8 mouse cellular contexts compared by ENCODE assay signal in genomic region chr2:163481539-163482029, GRCm38 (mm10). TPM values are rescaled to one million over a fixed set of nuclear protein-coding genes. Genes with fewer than 3 reads are reported as not detected.
A peak's percentile ranks its signal among the peaks of the same experiment; 100 is the strongest.
DNase-seq lines count a peak whose midpoint lies in the region; ATAC-seq and TF ChIP-seq lines count a peak whose summit lies in the region.

No protein-coding gene starts in this region.

- no peaks in the 10 kb centered on the region for H3K36me3 ChIP-seq in ES-Bruce4 (ENCODE audit: control insufficient read depth, insufficient read depth, low read length, poor library complexity, severe bottlenecking)
- H3K36me3 ChIP-seq in hindbrain, embryonic 16.5 days (ENCODE audit: control insufficient read depth, insufficient read depth, low read length) = no peaks in the 10 kb centered on the region
- H3K36me3 ChIP-seq in liver, embryonic 12.5 days = no peaks in the 10 kb centered on the region
- no peaks in the 10 kb centered on the region for H3K36me3 ChIP-seq in neural tube, embryonic 14.5 days (ENCODE audit: control insufficient read depth, insufficient read depth, low read length)

- no peaks in the 10 kb centered on the region for H3K9me3 ChIP-seq in ES-Bruce4 (replicated peaks; ENCODE audit: control insufficient read depth, insufficient read depth, low read length, poor library complexity, severe bottlenecking)
- no peaks in the 10 kb centered on the region for H3K9me3 ChIP-seq in hindbrain, embryonic 16.5 days (ENCODE audit: control insufficient read depth, low read length)
- H3K9me3 ChIP-seq in liver, embryonic 12.5 days (replicated peaks) = no peaks in the 10 kb centered on the region
- H3K9me3 ChIP-seq in neural tube, embryonic 14.5 days (ENCODE audit: control insufficient read depth, low read length) = no peaks in the 10 kb centered on the region

- no peaks in the 10 kb centered on the region for H3K4me1 ChIP-seq in ES-Bruce4 (ENCODE audit: control insufficient read depth, insufficient read depth, low read length)
- peaks cover 8% of the 10 kb centered on the region for H3K4me1 ChIP-seq in hindbrain, embryonic 16.5 days (ENCODE audit: control insufficient read depth, insufficient read depth, low read depth, low read length)
- H3K4me1 ChIP-seq in liver, embryonic 12.5 days = peaks cover 6% of the 10 kb centered on the region; the same call in 1 of the 2 replicates
- H3K4me1 ChIP-seq in neural tube, embryonic 14.5 days (ENCODE audit: control insufficient read depth, insufficient read depth, low read length) = peaks cover 4% of the 10 kb centered on the region; the same call in 1 of the 2 replicates

- peak overlapping the region; percentile 58 for H3K4me3 ChIP-seq in ES-Bruce4 (ENCODE audit: low read depth, low read length)
- H3K4me3 ChIP-seq in hindbrain, embryonic 16.5 days (ENCODE audit: low read length) = peak overlapping the region; percentile 32
- H3K4me3 ChIP-seq in liver, embryonic 12.5 days = peak overlapping the region; percentile 25
- H3K4me3 ChIP-seq in neural tube, embryonic 14.5 days (ENCODE audit: low read depth, low read length) = peak overlapping the region; percentile 16; the same call in 1 of the 2 replicates

- no peaks in the 10 kb centered on the region for H3K27me3 ChIP-seq in ES-Bruce4 (ENCODE audit: control insufficient read depth, insufficient read depth, low read length, poor library complexity, severe bottlenecking)
- H3K27me3 ChIP-seq in hindbrain, embryonic 16.5 days (replicated peaks; ENCODE audit: control insufficient read depth, insufficient read depth, low read length) = no peaks in the 10 kb centered on the region; the same call in 1 of the 2 replicates
- H3K27me3 ChIP-seq in liver, embryonic 12.5 days (replicated peaks) = peaks cover 58% of the 10 kb centered on the region
- H3K27me3 ChIP-seq in neural tube, embryonic 14.5 days (ENCODE audit: control insufficient read depth, insufficient read depth, low read length) = 0 out of 2 replicates have a peak, but pooled peaks cover 3% of the 10 kb centered on the region

- ATAC-seq in hindbrain, embryonic 16.5 days = peak; percentile 69
- peak; percentile 57; the same call in 1 of the 2 replicates for ATAC-seq in liver, embryonic 12.5 days
- peak; percentile 34; the same call in 1 of the 2 replicates for ATAC-seq in neural tube, embryonic 14.5 days (ENCODE audit: low read depth)

- 3% methylated on average over 21 of the region's 21 CpGs for WGBS in hindbrain, embryonic 16.5 days
- 6% methylated on average over 20 of the region's 21 CpGs for WGBS in liver, embryonic 12.5 days (ENCODE audit: insufficient replicate concordance)
- under 1% methylated on average over 21 of the region's 21 CpGs for WGBS in neural tube, embryonic 14.5 days

- TF ChIP-seq EP300 in ES-Bruce4 (IDR thresholded peaks at IDR 0.05; ENCODE audit: insufficient read depth, low read depth, low read length) = peak; percentile 68; the same call in 1 of the 2 replicates

- H3K9ac ChIP-seq in ES-Bruce4 (ENCODE audit: low read depth, poor library complexity, severe bottlenecking) = peak overlapping the region; percentile 35
- H3K9ac ChIP-seq in hindbrain, embryonic 16.5 days (ENCODE audit: low read depth, low read length) = peak overlapping the region; percentile 60
- 0 out of 2 replicates have a peak overlapping the region, but pooled peaks have one; percentile 17 for H3K9ac ChIP-seq in liver, embryonic 12.5 days
- peak overlapping the region; percentile 37; the same call in 1 of the 2 replicates for H3K9ac ChIP-seq in neural tube, embryonic 14.5 days (replicated peaks; ENCODE audit: low read depth, low read length)

- H3K27ac ChIP-seq in ES-Bruce4 (ENCODE audit: insufficient read depth, low read length) = no peak overlapping the region
- H3K27ac ChIP-seq in hindbrain, embryonic 16.5 days (ENCODE audit: low read depth, low read length) = peak overlapping the region; percentile 0; the same call in 1 of the 2 replicates
- H3K27ac ChIP-seq in liver, embryonic 12.5 days = no peak overlapping the region
- no peak overlapping the region for H3K27ac ChIP-seq in neural tube, embryonic 14.5 days (ENCODE audit: low read depth, low read length)

- peak; percentile 45 for TF ChIP-seq CTCF in ES-Bruce4 (IDR thresholded peaks at IDR 0.05; ENCODE audit: low read depth, low read length)

- no peak for TF ChIP-seq POLR2A in ES-Bruce4 (IDR thresholded peaks at IDR 0.05; ENCODE audit: insufficient read depth, low read length)

- H3K4me2 ChIP-seq in hindbrain, embryonic 16.5 days (ENCODE audit: low read length) = peak overlapping the region; percentile 58
- H3K4me2 ChIP-seq in liver, embryonic 12.5 days = peak overlapping the region; percentile 54
- peak overlapping the region; percentile 47 for H3K4me2 ChIP-seq in neural tube, embryonic 14.5 days (ENCODE audit: low read depth, low read length)

- peak; percentile 68 for DNase-seq in embryo, embryonic 11 days
- DNase-seq in cerebellum, adult 8-10 months = no peak
- no peak for DNase-seq in urinary bladder, adult 18-20 months (ENCODE audit: low spot score in 2 of 2)
- DNase-seq in thymus, postnatal 4 days = no peak

RNA-seq across cellular contexts. Expression of gene Fitm2, which starts 9.2 kb away (rescaled TPM):
- polyA plus RNA-seq in ES-Bruce4 (2011; ENCODE audit: insufficient read depth, insufficient read length, low read depth, missing spikeins) = 4.4 and 4.9 TPM in 2 replicates
- 18.0 and 18.2 TPM in 2 replicates for polyA plus RNA-seq in hindbrain, embryonic 16.5 days (2015; fragmentation: Nextera tagmentation; extraction: Ambion mirVana)
- polyA plus RNA-seq in liver, embryonic 12.5 days (2016; fragmentation: Nextera tagmentation; extraction: Ambion mirVana) = 6.7 and 7.0 TPM in 2 replicates
- 16.2 and 18.8 TPM in 2 replicates for polyA plus RNA-seq in neural tube, embryonic 14.5 days (2014; fragmentation: Nextera tagmentation; extraction: Ambion mirVana)

RNA-seq across cellular contexts. Expression of gene R3hdml, which starts 10.5 kb away (rescaled TPM):
- polyA plus RNA-seq in ES-Bruce4 (2011; ENCODE audit: insufficient read depth, insufficient read length, low read depth, missing spikeins) = not detected in 2 replicates
- polyA plus RNA-seq in hindbrain, embryonic 16.5 days (2015; fragmentation: Nextera tagmentation; extraction: Ambion mirVana) = 0.34 and 1.0 TPM in 2 replicates
- not detected in 2 replicates for polyA plus RNA-seq in liver, embryonic 12.5 days (2016; fragmentation: Nextera tagmentation; extraction: Ambion mirVana)
- 0.19 TPM in 1 of 2 replicates, not detected in the other for polyA plus RNA-seq in neural tube, embryonic 14.5 days (2014; fragmentation: Nextera tagmentation; extraction: Ambion mirVana)

RNA-seq across cellular contexts. Expression of gene Hnf4a, which starts 25.0 kb away (rescaled TPM):
- polyA plus RNA-seq in ES-Bruce4 (2011; ENCODE audit: insufficient read depth, insufficient read length, low read depth, missing spikeins) = not detected in 2 replicates
- polyA plus RNA-seq in hindbrain, embryonic 16.5 days (2015; fragmentation: Nextera tagmentation; extraction: Ambion mirVana) = 0.05 TPM in 1 of 2 replicates, not detected in the other
- 15.1 and 15.4 TPM in 2 replicates for polyA plus RNA-seq in liver, embryonic 12.5 days (2016; fragmentation: Nextera tagmentation; extraction: Ambion mirVana)
- polyA plus RNA-seq in neural tube, embryonic 14.5 days (2014; fragmentation: Nextera tagmentation; extraction: Ambion mirVana) = not detected in 2 replicates

RNA-seq across cellular contexts. Expression of gene Gdap1l1, which starts 43.3 kb away (rescaled TPM):
- 2.4 and 2.7 TPM in 2 replicates for polyA plus RNA-seq in ES-Bruce4 (2011; ENCODE audit: insufficient read depth, insufficient read length, low read depth, missing spikeins)
- 139 and 147 TPM in 2 replicates for polyA plus RNA-seq in hindbrain, embryonic 16.5 days (2015; fragmentation: Nextera tagmentation; extraction: Ambion mirVana)
- 0.19 and 0.36 TPM in 2 replicates for polyA plus RNA-seq in liver, embryonic 12.5 days (2016; fragmentation: Nextera tagmentation; extraction: Ambion mirVana)
- 115 and 129 TPM in 2 replicates for polyA plus RNA-seq in neural tube, embryonic 14.5 days (2014; fragmentation: Nextera tagmentation; extraction: Ambion mirVana)

RNA-seq across cellular contexts. Expression of gene Oser1, which starts 57.1 kb away (rescaled TPM):
- polyA plus RNA-seq in ES-Bruce4 (2011; ENCODE audit: insufficient read depth, insufficient read length, low read depth, missing spikeins) = 48.3 and 50.6 TPM in 2 replicates
- polyA plus RNA-seq in hindbrain, embryonic 16.5 days (2015; fragmentation: Nextera tagmentation; extraction: Ambion mirVana) = 70.6 and 72.2 TPM in 2 replicates
- 41.3 and 43.0 TPM in 2 replicates for polyA plus RNA-seq in liver, embryonic 12.5 days (2016; fragmentation: Nextera tagmentation; extraction: Ambion mirVana)
- 78.9 and 79.3 TPM in 2 replicates for polyA plus RNA-seq in neural tube, embryonic 14.5 days (2014; fragmentation: Nextera tagmentation; extraction: Ambion mirVana)

Comparison
In these comparisons a context has a peak if more than half of its experiments do, and no peak if none do; other contexts are left out.
1. RNA of gene Hnf4a, which starts 25.0 kb away (polyA plus RNA-seq): 15.1 to 15.4 TPM in liver, embryonic 12.5 days; not detected in ES-Bruce4, not detected in neural tube, embryonic 14.5 days and 0.05 TPM in hindbrain, embryonic 16.5 days; every median in the first group is over 10 times any median in the second.
2. Peak in every context shown above with its lines, with median percentiles within 50 percentile points of each other: H3K4me3 ChIP-seq, H3K9ac ChIP-seq, ATAC-seq and H3K4me2 ChIP-seq.